Mouse (Mus musculus): ENCODE results near the gene Adgra1. TPM values are rescaled to one million over a fixed set of nuclear protein-coding genes. Genes with fewer than 3 reads are reported as not detected.

Adgra1 gene
- total RNA-seq, 2 experiments from 2014 or later: 52.4 to 54.7 TPM

DNA sequence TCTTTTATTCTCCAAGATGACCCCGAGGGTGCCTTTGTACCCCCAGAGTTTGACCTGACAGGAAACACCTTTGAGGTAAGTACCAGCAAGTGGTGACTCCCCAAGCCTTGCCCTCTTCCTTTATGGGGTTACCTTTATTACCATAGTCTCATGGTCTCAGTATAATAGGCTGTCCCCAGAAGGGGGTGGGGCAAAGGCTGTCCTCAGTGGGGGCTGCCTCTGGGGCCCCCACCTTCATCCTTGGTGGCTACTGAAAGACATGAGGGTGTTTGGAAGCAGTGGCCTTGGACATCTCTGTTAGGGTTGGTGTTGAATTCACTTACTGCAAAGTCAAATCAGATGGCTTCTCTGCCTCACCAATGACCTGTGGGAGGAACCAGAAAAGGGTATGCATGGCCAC is 68.0 kb downstream of the Adgra1 start:
- DNase-seq (ENCODE audit: extremely low spot score in 1 of 2, low spot score in 1 of 2): no peak

GRCm38 (mm10) chr7:139905261-139905660 is 71.3 kb downstream of the Adgra1 start:
- DNase-seq (ENCODE audit: extremely low spot score in 1 of 2, low spot score in 1 of 2): no peak

- DNase-seq (ENCODE audit: extremely low spot score in 1 of 2, low spot score in 1 of 2): no peak
These were observed 71.7 kb downstream of the Adgra1 start for GRCm38 (mm10) chr7:139905661-139906060.

DNA sequence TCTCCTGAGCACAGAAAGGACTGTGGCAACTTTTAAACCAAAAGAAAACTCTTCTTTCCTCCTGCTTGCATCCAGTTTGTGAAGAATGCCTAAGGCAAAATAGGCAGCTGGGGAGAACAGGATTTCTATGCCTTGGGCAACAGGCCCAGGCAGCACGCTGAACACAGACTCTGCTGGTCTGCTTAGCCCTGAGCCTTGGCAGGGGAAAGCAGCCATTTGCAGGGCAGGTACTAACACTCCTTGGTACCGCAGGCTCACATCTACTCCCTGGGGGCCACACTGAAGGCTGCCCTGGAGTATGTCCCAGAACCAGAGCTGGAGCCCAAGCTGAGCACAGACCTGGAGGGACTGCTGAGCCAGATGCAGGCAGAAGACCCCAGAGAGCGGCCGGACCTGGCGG is 74.2 kb downstream of the Adgra1 start:
- DNase-seq (ENCODE audit: extremely low spot score in 1 of 2, low spot score in 1 of 2): no peak

DNA sequence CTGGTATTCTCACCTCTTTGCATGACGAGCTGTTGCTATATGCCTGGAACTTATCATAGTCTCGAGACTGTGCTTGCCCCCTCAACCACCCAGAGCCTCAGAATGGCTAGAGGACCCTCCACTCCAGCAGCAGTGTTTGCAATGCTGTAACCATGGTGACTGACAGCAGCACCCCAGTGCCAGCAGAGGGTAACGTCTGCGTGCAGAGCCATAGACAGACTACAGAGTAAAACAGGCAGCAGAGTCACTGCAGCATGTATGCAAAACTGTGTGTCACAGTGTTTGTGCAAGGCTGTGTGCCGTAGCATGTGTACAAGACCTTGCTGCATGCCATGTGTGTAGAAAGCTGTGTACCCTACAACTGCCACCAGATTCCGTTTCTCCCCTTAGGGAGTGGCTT is 75.5 kb downstream of the Adgra1 start:
- DNase-seq (ENCODE audit: extremely low spot score in 1 of 2, low spot score in 1 of 2): no peak

DNA sequence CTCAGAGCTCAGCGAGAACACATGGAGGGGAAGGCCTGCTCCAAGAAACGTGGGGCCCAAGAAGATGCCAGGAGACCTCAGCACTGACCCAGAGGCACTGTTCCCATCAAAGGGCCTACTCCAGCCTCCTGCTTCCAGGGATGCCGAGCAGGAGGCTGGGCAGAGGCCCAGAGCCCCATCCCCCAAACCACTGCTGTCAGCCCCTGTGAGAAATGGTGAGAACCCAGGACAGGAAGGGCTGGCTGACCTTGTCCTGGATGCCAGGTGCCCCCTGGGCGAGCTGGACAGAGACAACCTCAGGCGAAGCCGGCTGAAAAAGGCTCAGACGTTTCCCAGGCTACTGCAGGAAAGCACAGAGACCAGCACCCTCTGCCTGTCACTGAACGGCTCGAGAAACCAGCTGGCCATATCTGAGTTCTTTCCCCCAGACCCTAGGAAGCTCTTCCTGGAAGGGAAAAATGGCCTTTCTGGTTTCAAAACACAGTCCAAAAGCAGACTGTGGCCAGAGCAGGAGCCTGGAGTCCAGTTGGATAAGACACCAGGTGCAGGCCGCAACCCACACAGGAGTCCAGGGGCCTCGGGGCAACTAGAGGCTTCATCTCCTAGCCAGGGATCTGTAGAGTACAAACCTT is 76.3 kb downstream of the Adgra1 start:
- no peak for DNase-seq (ENCODE audit: extremely low spot score in 1 of 2, low spot score in 1 of 2)

DNA sequence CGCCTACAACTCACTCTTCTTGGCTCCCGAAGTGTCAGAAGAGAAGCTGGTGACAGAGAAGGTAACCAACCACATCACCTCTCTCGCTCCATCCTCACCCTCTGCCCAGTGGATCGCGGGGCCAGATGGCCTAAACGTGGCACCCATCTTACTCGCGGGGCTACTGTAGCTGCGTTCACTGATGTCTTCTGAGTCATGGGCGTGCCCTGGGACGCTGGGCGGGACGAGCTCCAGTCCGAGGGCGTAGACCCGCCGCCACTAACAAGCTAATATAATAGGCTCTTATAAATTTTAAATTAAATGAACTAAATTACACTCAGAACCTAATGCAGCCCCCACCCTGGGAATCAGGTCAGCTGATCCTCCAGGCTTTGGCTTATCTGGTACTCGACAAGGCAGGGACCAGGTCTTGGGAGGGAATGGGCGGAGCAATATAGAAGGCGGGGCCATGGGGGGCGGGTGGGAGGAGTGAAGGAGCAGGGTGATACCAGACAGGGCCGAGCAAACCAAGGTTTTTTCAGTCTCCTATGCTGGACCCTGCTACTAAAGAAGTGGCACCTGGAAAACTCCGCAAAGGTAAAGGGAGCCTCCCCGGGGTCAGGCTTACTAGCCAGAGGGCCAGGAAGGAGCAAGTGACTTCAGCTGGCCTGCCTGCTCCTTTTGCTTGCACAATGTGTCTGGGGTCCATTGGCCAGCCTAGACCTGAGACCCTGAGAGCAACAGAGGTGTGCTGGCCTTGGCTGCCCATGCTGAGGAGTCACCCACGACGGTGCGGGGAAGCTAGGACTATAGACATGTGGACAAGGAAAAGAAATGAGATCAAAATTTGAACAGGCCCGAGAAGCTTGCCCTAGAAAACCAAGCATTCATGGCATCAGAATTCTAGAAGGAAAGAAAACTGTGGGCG is 80.4 kb downstream of the Adgra1 start:
- DNase-seq (ENCODE audit: extremely low spot score in 1 of 2, low spot score in 1 of 2): no peak

DNA sequence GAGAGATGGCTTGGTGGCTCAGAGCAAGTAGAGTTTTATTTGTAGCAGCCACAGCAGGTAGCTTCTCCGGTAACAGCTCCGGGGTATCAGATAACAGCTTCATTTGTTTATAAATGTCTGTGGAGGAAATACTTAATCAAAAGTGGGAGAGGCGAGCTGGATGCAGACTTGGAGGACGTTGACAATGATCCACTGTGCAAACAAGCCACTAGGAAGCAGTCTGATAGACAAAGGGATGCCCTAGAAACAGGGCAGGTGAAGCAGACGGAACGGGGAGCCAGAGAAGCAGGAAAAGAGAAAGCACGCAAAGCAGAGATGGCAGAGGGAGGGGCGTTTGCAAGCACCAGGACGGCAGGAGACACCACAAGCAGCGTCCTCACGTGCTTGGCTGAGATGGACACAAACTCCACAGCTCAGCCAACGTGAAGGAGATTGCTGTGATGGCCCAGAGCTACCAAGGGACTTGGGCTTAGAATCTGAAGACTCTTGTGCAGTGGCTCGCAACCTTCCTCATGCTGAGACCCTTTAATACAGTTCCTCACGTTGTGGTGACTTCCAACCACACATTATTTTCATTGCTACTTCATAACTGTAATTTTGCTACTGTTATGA is 81.8 kb downstream of the Adgra1 start:
- DNase-seq (ENCODE audit: extremely low spot score in 1 of 2, low spot score in 1 of 2): no peak

DNA sequence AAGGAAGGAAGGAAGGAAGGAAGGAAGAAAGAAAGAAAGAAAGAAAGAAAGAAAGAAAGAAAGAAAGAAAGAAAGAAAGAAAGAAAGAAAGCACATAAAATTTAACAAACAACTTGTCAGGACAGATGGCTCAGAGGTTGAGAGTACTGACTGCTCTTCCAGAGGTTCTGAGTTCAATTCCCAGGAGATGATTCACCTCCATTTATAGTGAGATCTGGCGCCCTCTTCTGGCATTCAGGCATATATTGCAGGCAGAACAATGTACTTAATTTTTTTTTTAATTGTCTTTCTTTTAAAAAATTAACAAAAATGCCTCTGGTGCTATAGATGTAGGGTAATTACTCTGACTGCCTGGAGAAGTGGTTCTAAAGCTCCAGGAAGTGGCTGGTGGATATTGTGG is 82.4 kb downstream of the Adgra1 start:
- DNase-seq (ENCODE audit: extremely low spot score in 1 of 2, low spot score in 1 of 2): no peak

DNA sequence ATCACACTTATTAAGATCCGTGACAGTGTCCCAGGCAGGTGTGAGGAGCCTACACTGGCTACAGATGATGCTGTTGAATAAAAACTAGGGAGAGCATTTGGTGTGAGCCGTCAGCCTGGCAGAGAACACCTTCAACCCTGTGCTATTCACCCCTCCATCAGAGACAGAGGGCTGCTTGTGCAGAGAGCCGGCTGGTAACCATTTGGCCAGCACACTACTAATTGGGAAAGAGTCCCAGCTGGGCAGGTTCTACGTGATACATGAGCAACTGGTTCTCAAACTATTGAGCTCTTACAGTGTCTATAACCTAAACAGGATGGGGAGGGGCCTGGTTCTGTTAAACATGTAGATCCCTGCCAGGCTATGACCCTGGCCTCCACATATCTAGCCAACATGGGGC is 84.3 kb downstream of the Adgra1 start:
- no peak for DNase-seq (ENCODE audit: extremely low spot score in 1 of 2, low spot score in 1 of 2)

Other genes starting within 250 kb of the Adgra1 start
- 1 to 10 TPM; 1.8 to 3.5 TPM for gene Cfap46, start 150.4 kb upstream of the Adgra1 start, total RNA-seq (2021)
- gene Kndc1, start 60.5 kb downstream of the Adgra1 start, total RNA-seq (2021): 10 to 100 TPM; 90.1 to 95.0 TPM
- gene Utf1, start 109.6 kb downstream of the Adgra1 start, total RNA-seq (2021): not detected
- gene 6430531B16Rik, start 144.6 kb downstream of the Adgra1 start, total RNA-seq (2021): 1 to 10 TPM; 1.0 to 1.4 TPM
- 1 to 10 TPM; 3.3 to 3.4 TPM for gene Adam8, start 158.4 kb downstream of the Adgra1 start, total RNA-seq (2021)
- gene Zfp511, start 202.2 kb downstream of the Adgra1 start, total RNA-seq (2021): 10 to 100 TPM; 21.7 to 26.4 TPM
- gene Tubgcp2, start 202.5 kb downstream of the Adgra1 start, total RNA-seq (2021): 10 to 100 TPM; 36.6 to 38.0 TPM
- under 1 TPM; 0.12 to 0.14 TPM for gene Msx3, start 214.9 kb downstream of the Adgra1 start, total RNA-seq (2021)
- 100 to 1,000 TPM; 235 to 258 TPM for gene Caly, start 248.4 kb downstream of the Adgra1 start, total RNA-seq (2021)